Comparison of ENCODE assay signal across 17 mouse cellular contexts in the genomic region with DNA sequence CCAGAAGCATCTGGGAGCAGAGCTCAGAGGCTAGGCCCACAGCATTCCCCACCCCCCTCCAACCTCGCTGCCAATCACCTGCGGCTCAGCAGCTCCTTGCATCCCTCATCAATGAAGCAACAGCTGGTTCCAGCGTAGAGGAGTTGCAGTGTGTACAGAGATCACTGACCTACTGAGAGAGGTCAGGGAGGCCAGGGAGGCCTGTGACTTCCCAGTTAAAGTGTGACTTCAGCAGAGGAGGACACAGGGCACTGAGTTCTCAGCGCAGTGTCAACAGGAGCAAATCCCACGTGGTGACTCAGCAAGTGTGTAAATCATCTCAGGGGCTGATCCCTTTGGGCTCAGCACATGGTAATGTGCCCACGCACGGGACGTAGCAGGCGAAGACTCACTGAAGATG. TPM values are rescaled to one million over a fixed set of nuclear protein-coding genes. Genes with fewer than 3 reads are reported as not detected.
DNase-seq lines count a peak whose midpoint lies in the region; ATAC-seq and TF ChIP-seq lines count a peak whose summit lies in the region.
"Had no signal": no experiment of that assay in that cellular context is flagged by ENCODE, and none has a peak within 500 bp of the region (broad histone marks: within the 10 kb centered on the region; RNA-seq: fewer than 3 reads in every experiment).

No protein-coding gene starts in this region.

- peak; percentile 72 for DNase-seq in heart, adult 11 months
- peak; percentile 39 for DNase-seq in forelimb bud, embryonic 11.5 days (ENCODE audit: low read depth, low spot score)
- peak; percentile 63 for DNase-seq in kidney, postnatal 14 days
- peak; percentile 73 for DNase-seq in liver, postnatal 0 days
- DNase-seq in layer of hippocampus, adult 2 months (ENCODE audit: low spot score in 2 of 2): no peak
- no peak for DNase-seq in right cerebral cortex, postnatal 4 days
- DNase-seq: adrenal gland, postnatal 10 days; cerebellum, adult 11-12 months; gastrocnemius, postnatal 25 days; heart, postnatal 10 days; midbrain, embryonic 14.5 days had no signal

- no peaks in the 10 kb centered on the region for H3K4me1 ChIP-seq in heart, embryonic 12.5 days (replicated peaks)
- H3K4me1 ChIP-seq in liver, postnatal 0 days (ENCODE audit: insufficient read depth): no peaks in the 10 kb centered on the region
- H3K4me1 ChIP-seq: embryonic facial prominence, embryonic 15.5 days had no signal

- no peaks in the 10 kb centered on the region for H3K9me3 ChIP-seq in heart, embryonic 12.5 days (replicated peaks)
- no peaks in the 10 kb centered on the region for H3K9me3 ChIP-seq in liver, postnatal 0 days (ENCODE audit: low read length)
- H3K9me3 ChIP-seq: embryonic facial prominence, embryonic 15.5 days; limb, embryonic 13.5 days had no signal

- no peak overlapping the region for H3K4me3 ChIP-seq in heart, embryonic 12.5 days
- H3K4me3 ChIP-seq in liver, postnatal 0 days (ENCODE audit: low read depth, low read length): no peak overlapping the region
- no peak overlapping the region for H3K4me3 ChIP-seq in layer of hippocampus, adult 2 months
- H3K4me3 ChIP-seq: embryonic facial prominence, embryonic 15.5 days; limb, embryonic 13.5 days had no signal

- no peak overlapping the region for H3K9ac ChIP-seq in heart, embryonic 12.5 days
- H3K9ac ChIP-seq in liver, postnatal 0 days (replicated peaks): no peak overlapping the region
- H3K9ac ChIP-seq: embryonic facial prominence, embryonic 15.5 days; limb, embryonic 13.5 days had no signal

- H3K36me3 ChIP-seq in heart, embryonic 12.5 days: no peaks in the 10 kb centered on the region
- H3K36me3 ChIP-seq in liver, postnatal 0 days (replicated peaks; ENCODE audit: insufficient read depth, low read length): no peaks in the 10 kb centered on the region
- H3K36me3 ChIP-seq: embryonic facial prominence, embryonic 15.5 days; limb, embryonic 13.5 days had no signal

- TF ChIP-seq EP300 in liver, postnatal 0 days (IDR thresholded peaks at IDR 0.05; ENCODE audit: low read depth): peak; percentile 79

- H3K4me2 ChIP-seq in heart, embryonic 12.5 days: no peak overlapping the region
- H3K4me2 ChIP-seq in liver, postnatal 0 days (ENCODE audit: low read depth, low read length): no peak overlapping the region
- H3K4me2 ChIP-seq: embryonic facial prominence, embryonic 15.5 days; limb, embryonic 13.5 days had no signal

- 50% methylated on average over 9 of the region's 9 CpGs for WGBS in heart, embryonic 12.5 days
- WGBS in liver, postnatal 0 days (ENCODE audit: insufficient replicate concordance): 27% methylated on average over 9 of the region's 9 CpGs

- no peak overlapping the region for H3K27ac ChIP-seq in heart, embryonic 12.5 days (ENCODE audit: poor library complexity, severe bottlenecking)
- peak overlapping the region; percentile 79 for H3K27ac ChIP-seq in liver, postnatal 0 days (ENCODE audit: low read depth)
- no peak overlapping the region for H3K27ac ChIP-seq in layer of hippocampus, adult 2 months
- H3K27ac ChIP-seq: embryonic facial prominence, embryonic 15.5 days; limb, embryonic 13.5 days had no signal

- no peak for TF ChIP-seq CTCF in liver, postnatal 0 days (IDR thresholded peaks at IDR 0.05; ENCODE audit: low read depth)
- TF ChIP-seq CTCF in layer of hippocampus, adult 2 months (conservative IDR thresholded peaks at IDR 0.05): no peak

- no peak for ATAC-seq in heart, embryonic 12.5 days (ENCODE audit: insufficient number of reproducible peaks, low FRiP score)
- ATAC-seq in liver, postnatal 0 days: peak; percentile 99
- no peak for ATAC-seq in megakaryocyte progenitor cell, adult 5-6 weeks (replicated peaks; ENCODE audit: poor library complexity)

- peaks cover 81% of the 10 kb centered on the region for H3K27me3 ChIP-seq in heart, embryonic 12.5 days (replicated peaks)
- no peaks in the 10 kb centered on the region for H3K27me3 ChIP-seq in liver, postnatal 0 days (ENCODE audit: insufficient read depth, low read length)

RNA-seq across cellular contexts. Expression of a gene that starts 32.2 kb away (rescaled TPM):
- 0.74 and 1.1 TPM in 2 replicates for polyA plus RNA-seq in heart, embryonic 12.5 days (2016; fragmentation: Nextera tagmentation; extraction: Ambion mirVana)
- 0.48 and 1.5 TPM in 2 replicates for polyA plus RNA-seq in liver, postnatal 0 days (2015; fragmentation: Nextera tagmentation; extraction: Ambion mirVana)
- 0.81 and 1.2 TPM in 2 replicates for total RNA-seq in megakaryocyte progenitor cell, adult 5-6 weeks (2015)
- total RNA-seq in megakaryocyte progenitor cell, adult 5-6 weeks (2017): 1.1 and 1.9 TPM in 2 replicates
- 10 to 100 TPM; 59.4 to 69.6 TPM for total RNA-seq in layer of hippocampus, adult 2 months (2021)

RNA-seq across cellular contexts. Expression of a gene that starts 36.4 kb away (rescaled TPM):
- polyA plus RNA-seq in heart, embryonic 12.5 days (2016; fragmentation: Nextera tagmentation; extraction: Ambion mirVana): 63.1 and 67.1 TPM in 2 replicates
- 29.8 and 33.9 TPM in 2 replicates for polyA plus RNA-seq in liver, postnatal 0 days (2015; fragmentation: Nextera tagmentation; extraction: Ambion mirVana)
- 56.2 and 65.0 TPM in 2 replicates for total RNA-seq in megakaryocyte progenitor cell, adult 5-6 weeks (2015)
- 78.6 and 104 TPM in 2 replicates for total RNA-seq in megakaryocyte progenitor cell, adult 5-6 weeks (2017)
- total RNA-seq in layer of hippocampus, adult 2 months (2021): 10 to 100 TPM; 28.6 to 32.2 TPM

RNA-seq across cellular contexts. Expression of a gene that starts 37.1 kb away (rescaled TPM):
- polyA plus RNA-seq in heart, embryonic 12.5 days (2016; fragmentation: Nextera tagmentation; extraction: Ambion mirVana): not detected in 2 replicates
- polyA plus RNA-seq in liver, postnatal 0 days (2015; fragmentation: Nextera tagmentation; extraction: Ambion mirVana): not detected in 2 replicates
- not detected in 2 replicates for total RNA-seq in megakaryocyte progenitor cell, adult 5-6 weeks (2015)
- total RNA-seq in megakaryocyte progenitor cell, adult 5-6 weeks (2017): not detected in 2 replicates
- total RNA-seq in layer of hippocampus, adult 2 months (2021): not detected
- total RNA-seq: adrenal gland, postnatal 10 days; gastrocnemius, postnatal 25 days; heart, postnatal 10 days; layer of hippocampus, adult 18-20 months had no signal
- polyA plus RNA-seq: limb, embryonic 13.5 days; spleen, adult 2 months had no signal

Comparison
In these comparisons a context has a peak if more than half of its experiments do, and no peak if none do; other contexts are left out.
1. DNase-seq: peak in heart, adult 11 months (single experiment), forelimb bud, embryonic 11.5 days (single experiment), kidney, postnatal 14 days (single experiment) and liver, postnatal 0 days (single experiment); none in layer of hippocampus, adult 2 months (0 of 2) and right cerebral cortex, postnatal 4 days (single experiment).
2. RNA of a gene that starts 32.2 kb away (total RNA-seq): 59.4 to 69.6 TPM in layer of hippocampus, adult 2 months; 0.81 to 1.9 TPM in megakaryocyte progenitor cell, adult 5-6 weeks; every median in the first group is over 10 times any median in the second.